Mouse (Mus musculus): ENCODE results near the gene Gucy2g. TPM values are rescaled to one million over a fixed set of nuclear protein-coding genes. Genes with fewer than 3 reads are reported as not detected.

The Gucy2g gene
- polyA plus RNA-seq, 1 experiment from 2014 or later = 0.27 TPM

DNA sequence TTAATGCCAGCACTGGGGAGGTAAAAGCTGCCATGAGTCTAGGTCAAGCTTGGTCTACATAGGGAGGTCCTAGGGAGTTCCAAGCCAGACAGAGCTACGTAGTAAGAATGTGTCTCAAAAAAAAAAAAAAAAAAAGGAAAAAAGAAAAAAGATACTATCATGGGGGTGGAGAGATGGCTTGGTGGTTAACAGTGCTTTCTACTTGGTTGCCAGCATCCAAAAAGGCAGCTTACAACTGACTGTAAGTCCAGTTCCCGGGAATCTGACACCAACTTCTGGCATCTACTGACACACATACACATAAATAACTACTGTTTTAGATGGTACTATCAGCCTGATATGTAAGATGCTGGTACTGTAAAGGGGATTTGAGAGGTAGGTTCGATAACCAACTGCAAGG, 32.0 kb downstream of the Gucy2g start:
- ChIA-PET POLR2A (interaction anchor here (0.6 kb wide), 1 partner anchor 96 kb away, joined by 4 read pairs; no protein-coding TSS in a partner anchor), CTCF (interaction anchor here (0.9 to 1.5 kb wide), 5 partner anchors 10 to 103 kb away, joined by 3 to 6 read pairs (median 3); no protein-coding TSS in a partner anchor)
- in situ Hi-C loops (cut with MboI; ENCODE audit: low pct_unique_long_range_greater_than_20kb) = loop anchor here (5.0 kb wide), 1 partner anchor 1167 kb away; the partner anchor contains the start of gene Adra2a
- DNase-seq (ENCODE audit: low read depth, low spot score) (no peak), ATAC-seq (no peak)
- TF ChIP-seq CTCF (IDR thresholded peaks at IDR 0.05) = no peak
- H3K27me3 ChIP-seq = peaks cover 32% of the 10 kb centered on the region

- peak; percentile 23 for TF ChIP-seq CTCF (IDR thresholded peaks at IDR 0.05)
- DNase-seq (ENCODE audit: low read depth, low spot score) (no peak), ATAC-seq (no peak)
- ChIA-PET CTCF (interaction anchor here (0.5 to 1.5 kb wide), 6 partner anchors 9 to 124 kb away, joined by 3 to 6 read pairs (median 3); no protein-coding TSS in a partner anchor), POLR2A (no interaction called here)
- H3K27me3 ChIP-seq = peaks cover 36% of the 10 kb centered on the region
- in situ Hi-C loops (cut with MboI; ENCODE audit: low pct_unique_long_range_greater_than_20kb) = loop anchor here (5.0 kb wide), 1 partner anchor 1166 kb away; the partner anchor contains the start of gene Adra2a
Observed at GRCm38 (mm10) chr19:55208654-55209053, 32.4 kb downstream of the Gucy2g start.

GRCm38 (mm10) chr19:55207746-55208538, 33.1 kb downstream of the Gucy2g start:
- ATAC-seq (no peak), DNase-seq (ENCODE audit: low read depth, low spot score) (no peak)
- in situ Hi-C loops (cut with MboI; ENCODE audit: low pct_unique_long_range_greater_than_20kb) = loop anchor here (5.0 kb wide), 1 partner anchor 1166 kb away; the partner anchor contains the start of gene Adra2a
- ChIA-PET CTCF (interaction anchor here (0.5 to 2.7 kb wide), 9 partner anchors 9 to 125 kb away, joined by 3 to 13 read pairs (median 3); no protein-coding TSS in a partner anchor), POLR2A (no interaction called here)
- peaks cover 43% of the 10 kb centered on the region for H3K27me3 ChIP-seq
- TF ChIP-seq CTCF (IDR thresholded peaks at IDR 0.05) = no peak

- ChIA-PET CTCF (interaction anchor here (1.0 to 2.7 kb wide), 14 partner anchors 8 to 1162 kb away, joined by 3 to 13 read pairs (median 3); no protein-coding TSS in a partner anchor), POLR2A (interaction anchor here (0.6 to 1.0 kb wide), 2 partner anchors 126 to 1123 kb away, joined by 4 to 7 read pairs; no protein-coding TSS in a partner anchor)
- in situ Hi-C loops (cut with MboI; ENCODE audit: low pct_unique_long_range_greater_than_20kb) = loop anchor here (5.0 kb wide), 1 partner anchor 1165 kb away; the partner anchor contains the start of gene Adra2a
- ATAC-seq (no peak), DNase-seq (ENCODE audit: low read depth, low spot score) (no peak)
- TF ChIP-seq CTCF (IDR thresholded peaks at IDR 0.05) = no peak
- peaks cover 51% of the 10 kb centered on the region for H3K27me3 ChIP-seq
Observed at GRCm38 (mm10) chr19:55207205-55207604, 33.8 kb downstream of the Gucy2g start.

- peak; percentile 35 for ATAC-seq
- peak; percentile 72 for TF ChIP-seq CTCF (IDR thresholded peaks at IDR 0.05)
- H3K27me3 ChIP-seq = peaks cover 57% of the 10 kb centered on the region
- CTCF ChIA-PET = interaction anchor here (0.6 to 2.7 kb wide), 21 partner anchors 8 to 1292 kb away, joined by 3 to 13 read pairs (median 3); no protein-coding TSS in a partner anchor
- in situ Hi-C loops (cut with MboI; ENCODE audit: low pct_unique_long_range_greater_than_20kb) = loop anchor here (5.0 kb wide), 1 partner anchor 1164 kb away; the partner anchor contains the start of gene Adra2a
- POLR2A ChIA-PET = interaction anchor here (0.6 to 1.0 kb wide), 4 partner anchors 110 to 1160 kb away, joined by 3 to 7 read pairs (median 4); no protein-coding TSS in a partner anchor
- no peak for DNase-seq (ENCODE audit: low read depth, low spot score)
Observed at GRCm38 (mm10) chr19:55206482-55207138, 34.4 kb downstream of the Gucy2g start.

GRCm38 (mm10) chr19:55198303-55198702, 42.7 kb downstream of the Gucy2g start:
- ChIA-PET POLR2A (interaction anchor here (0.5 to 1.1 kb wide), 4 partner anchors 13 to 437 kb away, joined by 3 to 4 read pairs (median 4); no protein-coding TSS in a partner anchor), CTCF (interaction anchor here (0.7 to 2.0 kb wide), 17 partner anchors 8 to 1153 kb away, joined by 3 to 11 read pairs (median 3); no protein-coding TSS in a partner anchor)
- peaks cover 72% of the 10 kb centered on the region for H3K27me3 ChIP-seq
- peak; percentile 77 for TF ChIP-seq CTCF (IDR thresholded peaks at IDR 0.05)
- in situ Hi-C loops (cut with MboI; ENCODE audit: low pct_unique_long_range_greater_than_20kb) = no loop called here
- peak; percentile 66 for ATAC-seq
- no peak for DNase-seq (ENCODE audit: low read depth, low spot score)

- in situ Hi-C loops (cut with MboI; ENCODE audit: low pct_unique_long_range_greater_than_20kb) = no loop called here
- no peak for TF ChIP-seq CTCF (IDR thresholded peaks at IDR 0.05)
- POLR2A ChIA-PET = no interaction called here
- DNase-seq (ENCODE audit: low read depth, low spot score) = no peak
- CTCF ChIA-PET = interaction anchor here (1.3 kb wide), 1 partner anchor 91 kb away, joined by 3 read pairs; no protein-coding TSS in a partner anchor
- no peak for ATAC-seq
- H3K27me3 ChIP-seq = peaks cover 70% of the 10 kb centered on the region
Observed at GRCm38 (mm10) chr19:55195574-55195973, 45.5 kb downstream of the Gucy2g start.

- in situ Hi-C loops (cut with MboI; ENCODE audit: low pct_unique_long_range_greater_than_20kb) = no loop called here
- ChIA-PET POLR2A (no interaction called here), CTCF (interaction anchor here (1.2 kb wide), 1 partner anchor 12 kb away, joined by 3 read pairs; no protein-coding TSS in a partner anchor)
- ATAC-seq (no peak), DNase-seq (ENCODE audit: low read depth, low spot score) (no peak)
- TF ChIP-seq CTCF (IDR thresholded peaks at IDR 0.05) = no peak
- H3K27me3 ChIP-seq = peaks cover 75% of the 10 kb centered on the region
Observed at GRCm38 (mm10) chr19:55194520-55195170, 46.4 kb downstream of the Gucy2g start.

- CTCF ChIA-PET = interaction anchor here (1.2 kb wide), 1 partner anchor 13 kb away, joined by 3 read pairs; no protein-coding TSS in a partner anchor
- peaks cover 70% of the 10 kb centered on the region for H3K27me3 ChIP-seq
- POLR2A ChIA-PET = no interaction called here
- ATAC-seq (no peak), DNase-seq (ENCODE audit: low read depth, low spot score) (no peak)
- in situ Hi-C loops (cut with MboI; ENCODE audit: low pct_unique_long_range_greater_than_20kb) = no loop called here
- no peak for TF ChIP-seq CTCF (IDR thresholded peaks at IDR 0.05)
Observed at GRCm38 (mm10) chr19:55193717-55194394, 47.2 kb downstream of the Gucy2g start.
